Mouse (Mus musculus) megakaryocyte-erythroid progenitor cell, adult 5-6 weeks (primary cell): Measurements from ENCODE around the gene Ifna11. TPM values are rescaled to one million over a fixed set of nuclear protein-coding genes. Genes with fewer than 3 reads are reported as not detected.
"Not testable (repeated sequence)": the region's sequence is repeated elsewhere in the genome, so short reads cannot be mapped to it uniquely, and the experiment has no call there.

ENCODE experiments used
- ATAC-seq: replicated peaks from 2 replicates; pipeline ENCODE4 v1.8.0; 2016; ENCODE audit warnings: mild to moderate bottlenecking, inconsistent platforms; ENCODE audit not compliant: severe bottlenecking, poor library complexity, low FRiP score, low TSS enrichment
- total RNA-seq, 2 experiments: library from RNA; stranded (forward) in 1 of 2; stranded (reverse) in 1 of 2; fragments of 200-1000, 215-1000 nt in 1 of 2; fragments of >200 nt in 1 of 2; fragmentation: Nextera tagmentation in 1 of 2; gene quantifications; 2 replicates each; pipeline ENCODE4 v1.2.3; 2014 to 2017

The Ifna11 gene
- total RNA-seq, 2 experiments from 2014 or later, result not detected

GRCm38 (mm10) chr4:88835225-88835624, 15.5 kb downstream of the Ifna11 start, which contains the start of gene Ifna5:
Gene Ifna5 (plus strand): TSS chr4:88835525.
- not testable (repeated sequence) for ATAC-seq

GRCm38 (mm10) chr4:88838828-88839227, 19.1 kb downstream of the Ifna11 start:
- no peak for ATAC-seq

GRCm38 (mm10) chr4:88840058-88840457, 20.3 kb downstream of the Ifna11 start:
- ATAC-seq, result no peak

- no peak for ATAC-seq
Measured at GRCm38 (mm10) chr4:88841438-88841911, 21.7 kb downstream of the Ifna11 start, which contains the start of gene Ifna4. Gene Ifna4 (plus strand): TSS chr4:88841861.

GRCm38 (mm10) chr4:88845334-88845733, 25.6 kb downstream of the Ifna11 start:
- no peak for ATAC-seq

- ATAC-seq, result no peak
Measured at GRCm38 (mm10) chr4:88849698-88850097, 29.9 kb downstream of the Ifna11 start, which contains the start of gene Ifna1. Gene Ifna1 (plus strand): TSS chr4:88850087.

- no peak for ATAC-seq
Measured at GRCm38 (mm10) chr4:88851026-88851763, 31.4 kb downstream of the Ifna11 start.

GRCm38 (mm10) chr4:88859214-88859613, 39.5 kb downstream of the Ifna11 start:
- ATAC-seq, result no peak

GRCm38 (mm10) chr4:88863309-88863708, 43.5 kb downstream of the Ifna11 start:
- no peak for ATAC-seq

- peak; percentile 76 for ATAC-seq
Measured at GRCm38 (mm10) chr4:88864599-88864998, 44.8 kb downstream of the Ifna11 start.

GRCm38 (mm10) chr4:88865011-88865569, 45.3 kb downstream of the Ifna11 start:
- ATAC-seq, result no peak

- peak; percentile 88 for ATAC-seq
Measured at GRCm38 (mm10) chr4:88867366-88867925, 47.7 kb downstream of the Ifna11 start.

- peak; percentile 48 for ATAC-seq
Measured at GRCm38 (mm10) chr4:88867926-88868911, 48.5 kb downstream of the Ifna11 start.

Other genes starting within 250 kb of the Ifna11 start
- gene Ifna14, start 248.2 kb upstream of the Ifna11 start, total RNA-seq (2014; fragmentation: Nextera tagmentation), result not detected in 2 replicates
- not detected in 2 replicates for gene Ifna14, start 248.2 kb upstream of the Ifna11 start, total RNA-seq (2017)
- not detected in 2 replicates for gene Ifna9, start 227.6 kb upstream of the Ifna11 start, total RNA-seq (2014; fragmentation: Nextera tagmentation)
- gene Ifna9, start 227.6 kb upstream of the Ifna11 start, total RNA-seq (2017), result not detected in 2 replicates
- not detected in 2 replicates for gene Ifna12, start 216.6 kb upstream of the Ifna11 start, total RNA-seq (2014; fragmentation: Nextera tagmentation)
- gene Ifna12, start 216.6 kb upstream of the Ifna11 start, total RNA-seq (2017), result not detected in 2 replicates
- gene C87499, start 185.5 kb upstream of the Ifna11 start, total RNA-seq (2014; fragmentation: Nextera tagmentation), result not detected in 2 replicates
- gene C87499, start 185.5 kb upstream of the Ifna11 start, total RNA-seq (2017), result not detected in 2 replicates
- not detected in 2 replicates for gene Ifna13, start 175.5 kb upstream of the Ifna11 start, total RNA-seq (2014; fragmentation: Nextera tagmentation)
- gene Ifna13, start 175.5 kb upstream of the Ifna11 start, total RNA-seq (2017), result not detected in 2 replicates
- not detected in 2 replicates for gene Ifna16, start 143.0 kb upstream of the Ifna11 start, total RNA-seq (2014; fragmentation: Nextera tagmentation)
- gene Ifna16, start 143.0 kb upstream of the Ifna11 start, total RNA-seq (2017), result not detected in 2 replicates
- not detected in 2 replicates for gene Ifna2, start 136.0 kb upstream of the Ifna11 start, total RNA-seq (2014; fragmentation: Nextera tagmentation)
- not detected in 2 replicates for gene Ifna2, start 136.0 kb upstream of the Ifna11 start, total RNA-seq (2017)
- gene Ifnab, start 128.6 kb upstream of the Ifna11 start, total RNA-seq (2014; fragmentation: Nextera tagmentation), result not detected in 2 replicates
- not detected in 2 replicates for gene Ifnab, start 128.6 kb upstream of the Ifna11 start, total RNA-seq (2017)
- not detected in 2 replicates for gene Gm26566, start 98.2 kb upstream of the Ifna11 start, total RNA-seq (2014; fragmentation: Nextera tagmentation)
- 1.1 and 1.5 TPM in 2 replicates for gene Gm26566, start 98.2 kb upstream of the Ifna11 start, total RNA-seq (2017)
- gene Klhl9, start 97.5 kb upstream of the Ifna11 start, total RNA-seq (2014; fragmentation: Nextera tagmentation), result 37.1 and 50.0 TPM in 2 replicates
- gene Klhl9, start 97.5 kb upstream of the Ifna11 start, total RNA-seq (2017), result 67.3 and 88.5 TPM in 2 replicates
- not detected in 2 replicates for gene Gm13271, start 65.1 kb upstream of the Ifna11 start, total RNA-seq (2014; fragmentation: Nextera tagmentation)
- gene Gm13271, start 65.1 kb upstream of the Ifna11 start, total RNA-seq (2017), result not detected in 2 replicates
- not detected in 2 replicates for gene Gm13283, start 59.8 kb upstream of the Ifna11 start, total RNA-seq (2014; fragmentation: Nextera tagmentation)
- not detected in 2 replicates for gene Gm13283, start 59.8 kb upstream of the Ifna11 start, total RNA-seq (2017)
- gene Gm13290, start 46.1 kb upstream of the Ifna11 start, total RNA-seq (2014; fragmentation: Nextera tagmentation), result not detected in 2 replicates
- not detected in 2 replicates for gene Gm13290, start 46.1 kb upstream of the Ifna11 start, total RNA-seq (2017)
- not detected in 2 replicates for gene Gm13289, start 43.0 kb upstream of the Ifna11 start, total RNA-seq (2014; fragmentation: Nextera tagmentation)
- not detected in 2 replicates for gene Gm13289, start 43.0 kb upstream of the Ifna11 start, total RNA-seq (2017)
- gene Gm13272, start 40.1 kb upstream of the Ifna11 start, total RNA-seq (2014; fragmentation: Nextera tagmentation), result not detected in 2 replicates
- gene Gm13272, start 40.1 kb upstream of the Ifna11 start, total RNA-seq (2017), result not detected in 2 replicates
- 0.57 TPM in 1 of 2 replicates, not detected in the other for gene Ifnz, start 37.8 kb upstream of the Ifna11 start, total RNA-seq (2014; fragmentation: Nextera tagmentation)
- 0.11 TPM in 1 of 2 replicates, not detected in the other for gene Ifnz, start 37.8 kb upstream of the Ifna11 start, total RNA-seq (2017)
- gene Gm13276, start 34.2 kb upstream of the Ifna11 start, total RNA-seq (2014; fragmentation: Nextera tagmentation), result not detected in 2 replicates
- 1.6 TPM in 1 of 2 replicates, not detected in the other for gene Gm13276, start 34.2 kb upstream of the Ifna11 start, total RNA-seq (2017)
- gene Gm13277, start 31.3 kb upstream of the Ifna11 start, total RNA-seq (2014; fragmentation: Nextera tagmentation), result not detected in 2 replicates
- gene Gm13277, start 31.3 kb upstream of the Ifna11 start, total RNA-seq (2017), result not detected in 2 replicates
- gene Gm13278, start 28.4 kb upstream of the Ifna11 start, total RNA-seq (2014; fragmentation: Nextera tagmentation), result not detected in 2 replicates
- gene Gm13278, start 28.4 kb upstream of the Ifna11 start, total RNA-seq (2017), result not detected in 2 replicates
- gene Gm13275, start 25.5 kb upstream of the Ifna11 start, total RNA-seq (2014; fragmentation: Nextera tagmentation), result not detected in 2 replicates
- not detected in 2 replicates for gene Gm13275, start 25.5 kb upstream of the Ifna11 start, total RNA-seq (2017)
- not detected in 2 replicates for gene Gm13279, start 22.6 kb upstream of the Ifna11 start, total RNA-seq (2014; fragmentation: Nextera tagmentation)
- gene Gm13279, start 22.6 kb upstream of the Ifna11 start, total RNA-seq (2017), result not detected in 2 replicates
- gene Gm13285, start 20.3 kb upstream of the Ifna11 start, total RNA-seq (2014; fragmentation: Nextera tagmentation), result not detected in 2 replicates
- gene Gm13285, start 20.3 kb upstream of the Ifna11 start, total RNA-seq (2017), result not detected in 2 replicates
- gene Gm13287, start 16.7 kb upstream of the Ifna11 start, total RNA-seq (2014; fragmentation: Nextera tagmentation), result not detected in 2 replicates
- gene Gm13287, start 16.7 kb upstream of the Ifna11 start, total RNA-seq (2017), result not detected in 2 replicates
- not detected in 2 replicates for gene Gm13288, start 14.4 kb upstream of the Ifna11 start, total RNA-seq (2014; fragmentation: Nextera tagmentation)
- gene Gm13288, start 14.4 kb upstream of the Ifna11 start, total RNA-seq (2017), result 1.2 TPM in 1 of 2 replicates, not detected in the other
- gene Ifna7, start 3.7 kb upstream of the Ifna11 start, total RNA-seq (2014; fragmentation: Nextera tagmentation), result not detected in 2 replicates
- gene Ifna7, start 3.7 kb upstream of the Ifna11 start, total RNA-seq (2017), result not detected in 2 replicates
- not detected in 2 replicates for gene Ifna6, start 7.5 kb downstream of the Ifna11 start, total RNA-seq (2014; fragmentation: Nextera tagmentation)
- not detected in 2 replicates for gene Ifna6, start 7.5 kb downstream of the Ifna11 start, total RNA-seq (2017)
- gene Ifna5, start 15.6 kb downstream of the Ifna11 start, total RNA-seq (2014; fragmentation: Nextera tagmentation), result not detected in 2 replicates
- not detected in 2 replicates for gene Ifna5, start 15.6 kb downstream of the Ifna11 start, total RNA-seq (2017)
- gene Ifna4, start 21.9 kb downstream of the Ifna11 start, total RNA-seq (2014; fragmentation: Nextera tagmentation), result not detected in 2 replicates
- gene Ifna4, start 21.9 kb downstream of the Ifna11 start, total RNA-seq (2017), result not detected in 2 replicates
- gene Ifna1, start 30.1 kb downstream of the Ifna11 start, total RNA-seq (2014; fragmentation: Nextera tagmentation), result not detected in 2 replicates
- gene Ifna1, start 30.1 kb downstream of the Ifna11 start, total RNA-seq (2017), result not detected in 2 replicates
- not detected in 2 replicates for gene Ifne, start 60.2 kb downstream of the Ifna11 start, total RNA-seq (2014; fragmentation: Nextera tagmentation)
- not detected in 2 replicates for gene Ifne, start 60.2 kb downstream of the Ifna11 start, total RNA-seq (2017)